Mouse (Mus musculus): Measurements from ENCODE around the gene Fam53b. TPM values are rescaled to one million over a fixed set of nuclear protein-coding genes. Genes with fewer than 3 reads are reported as not detected.

Gene Fam53b
- polyA plus RNA-seq, 1 experiment: 21.9 TPM

DNA sequence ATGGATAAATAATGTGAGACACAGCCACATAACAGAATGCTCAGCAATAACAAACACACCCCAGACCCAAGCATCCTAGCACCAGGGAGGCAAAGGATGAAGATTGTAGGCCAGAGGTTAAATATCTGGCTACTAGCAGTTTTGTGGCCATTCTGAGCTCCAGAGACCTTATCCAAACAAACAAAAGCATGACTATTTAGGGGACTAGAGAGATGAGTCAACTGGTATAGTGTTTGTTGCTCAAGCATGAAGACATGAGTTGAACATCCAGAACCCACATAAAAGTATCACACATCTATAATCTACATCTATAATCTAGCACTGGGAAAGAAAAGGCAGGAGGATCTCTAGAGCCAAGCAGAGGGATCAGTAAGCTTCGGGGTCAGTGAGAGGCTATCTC, 28.8 kb upstream of the Fam53b start:
- Histone ChIP-seq H3K27ac (ENCODE audit: insufficient read depth, low read length) (no peak overlapping the region), H3K4me3 (ENCODE audit: insufficient read depth, low read length) (no peak overlapping the region), H3K4me1 (ENCODE audit: control insufficient read depth, insufficient read depth, low read length) (no peaks in the 10 kb centered on the region)
- TF ChIP-seq CTCF (IDR thresholded peaks at IDR 0.05; ENCODE audit: extremely low read depth, insufficient read depth, low read length): no peak
- no peak for TF ChIP-seq POLR2A (IDR thresholded peaks at IDR 0.05; ENCODE audit: extremely low read depth, insufficient read depth, low read length)

- TF ChIP-seq POLR2A (IDR thresholded peaks at IDR 0.05; ENCODE audit: extremely low read depth, insufficient read depth, low read length) (no peak), CTCF (IDR thresholded peaks at IDR 0.05; ENCODE audit: extremely low read depth, insufficient read depth, low read length) (no peak)
- H3K4me3 ChIP-seq (ENCODE audit: insufficient read depth, low read length): no peak overlapping the region
- H3K27ac ChIP-seq (ENCODE audit: insufficient read depth, low read length): no peak overlapping the region
- no peaks in the 10 kb centered on the region for H3K4me1 ChIP-seq (ENCODE audit: control insufficient read depth, insufficient read depth, low read length)
Observed at GRCm38 (mm10) chr7:132841287-132841686, 27.6 kb upstream of the Fam53b start.

GRCm38 (mm10) chr7:132830955-132831354, 17.3 kb upstream of the Fam53b start:
- Histone ChIP-seq H3K4me3 (ENCODE audit: insufficient read depth, low read length) (no peak overlapping the region), H3K4me1 (ENCODE audit: control insufficient read depth, insufficient read depth, low read length) (no peaks in the 10 kb centered on the region), H3K27ac (ENCODE audit: insufficient read depth, low read length) (no peak overlapping the region)
- TF ChIP-seq POLR2A (IDR thresholded peaks at IDR 0.05; ENCODE audit: extremely low read depth, insufficient read depth, low read length): no peak
- TF ChIP-seq CTCF (IDR thresholded peaks at IDR 0.05; ENCODE audit: extremely low read depth, insufficient read depth, low read length): no peak

DNA sequence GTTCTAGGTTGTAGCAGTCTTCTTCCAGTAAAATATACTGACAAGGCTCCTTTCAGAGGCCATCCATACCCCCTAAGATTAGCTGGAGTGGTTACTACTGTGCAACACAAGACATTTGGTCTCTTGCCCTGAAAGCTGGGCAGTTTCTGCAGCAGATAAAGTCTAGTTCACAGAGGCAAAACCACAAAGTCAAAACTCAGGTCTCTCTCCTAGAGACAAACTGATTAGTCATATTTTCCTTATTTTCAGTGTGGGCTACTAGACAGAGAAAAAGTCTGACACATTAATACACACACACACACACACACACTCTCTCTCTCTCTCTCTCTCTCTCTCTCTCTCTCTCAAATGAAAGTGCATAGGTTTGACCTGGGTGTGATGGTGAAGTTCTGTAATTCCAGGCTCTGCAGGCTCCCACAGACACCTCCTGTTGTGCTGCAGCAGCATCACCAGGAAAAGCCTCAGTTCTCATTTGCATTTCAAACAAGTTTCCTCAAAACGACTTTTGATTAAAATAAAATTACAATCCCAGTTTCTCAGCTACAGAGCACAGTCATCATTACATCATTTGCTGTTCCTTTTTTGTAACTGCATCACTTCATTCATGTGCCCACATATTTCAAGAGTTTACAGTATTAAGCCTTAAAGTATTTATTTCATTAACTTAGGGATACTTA, 10.8 kb upstream of the Fam53b start:
- TF ChIP-seq CTCF (IDR thresholded peaks at IDR 0.05; ENCODE audit: extremely low read depth, insufficient read depth, low read length) (no peak), POLR2A (IDR thresholded peaks at IDR 0.05; ENCODE audit: extremely low read depth, insufficient read depth, low read length) (no peak)
- Histone ChIP-seq H3K27ac (ENCODE audit: insufficient read depth, low read length) (peak overlapping the region; percentile 46; the same call in 1 of the 2 replicates), H3K4me1 (ENCODE audit: control insufficient read depth, insufficient read depth, low read length) (peaks cover 5% of the 10 kb centered on the region; the same call in 1 of the 2 replicates), H3K4me3 (ENCODE audit: insufficient read depth, low read length) (no peak overlapping the region)

- Histone ChIP-seq H3K4me3 (ENCODE audit: insufficient read depth, low read length) (no peak overlapping the region), H3K4me1 (ENCODE audit: control insufficient read depth, insufficient read depth, low read length) (peaks cover 5% of the 10 kb centered on the region; the same call in 1 of the 2 replicates), H3K27ac (ENCODE audit: insufficient read depth, low read length) (no peak overlapping the region)
- TF ChIP-seq CTCF (IDR thresholded peaks at IDR 0.05; ENCODE audit: extremely low read depth, insufficient read depth, low read length) (no peak), POLR2A (IDR thresholded peaks at IDR 0.05; ENCODE audit: extremely low read depth, insufficient read depth, low read length) (no peak)
Observed at GRCm38 (mm10) chr7:132823832-132824231, 10.1 kb upstream of the Fam53b start.

GRCm38 (mm10) chr7:132820692-132821091, 7.0 kb upstream of the Fam53b start:
- H3K27ac ChIP-seq (ENCODE audit: insufficient read depth, low read length): no peak overlapping the region
- peaks cover 5% of the 10 kb centered on the region; the same call in 1 of the 2 replicates for H3K4me1 ChIP-seq (ENCODE audit: control insufficient read depth, insufficient read depth, low read length)
- TF ChIP-seq CTCF (IDR thresholded peaks at IDR 0.05; ENCODE audit: extremely low read depth, insufficient read depth, low read length) (no peak), POLR2A (IDR thresholded peaks at IDR 0.05; ENCODE audit: extremely low read depth, insufficient read depth, low read length) (no peak)
- H3K4me3 ChIP-seq (ENCODE audit: insufficient read depth, low read length): no peak overlapping the region

DNA sequence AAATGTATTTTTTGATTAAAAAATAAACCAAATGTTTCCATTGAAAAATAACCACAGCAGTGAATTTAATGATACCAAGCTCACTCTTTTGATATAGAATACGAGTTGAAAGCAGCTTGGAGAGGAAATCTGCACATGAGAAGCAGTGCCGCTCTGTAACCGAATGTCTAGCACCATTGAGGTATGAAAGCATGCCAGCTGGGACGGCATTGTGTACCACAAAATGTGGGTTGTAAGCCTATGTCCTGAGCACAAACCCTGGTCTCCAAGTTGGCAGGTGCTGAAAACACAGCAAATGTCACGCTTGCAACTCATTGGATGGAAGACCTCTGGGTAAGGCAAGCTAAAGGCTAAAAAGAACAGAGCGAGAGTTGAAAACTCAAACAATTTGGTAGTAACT, 3.4 kb upstream of the Fam53b start:
- TF ChIP-seq CTCF (IDR thresholded peaks at IDR 0.05; ENCODE audit: extremely low read depth, insufficient read depth, low read length): no peak
- no peak for TF ChIP-seq POLR2A (IDR thresholded peaks at IDR 0.05; ENCODE audit: extremely low read depth, insufficient read depth, low read length)
- Histone ChIP-seq H3K4me3 (ENCODE audit: insufficient read depth, low read length) (no peak overlapping the region), H3K27ac (ENCODE audit: insufficient read depth, low read length) (no peak overlapping the region), H3K4me1 (ENCODE audit: control insufficient read depth, insufficient read depth, low read length) (no peaks in the 10 kb centered on the region; the same call in 1 of the 2 replicates)

DNA sequence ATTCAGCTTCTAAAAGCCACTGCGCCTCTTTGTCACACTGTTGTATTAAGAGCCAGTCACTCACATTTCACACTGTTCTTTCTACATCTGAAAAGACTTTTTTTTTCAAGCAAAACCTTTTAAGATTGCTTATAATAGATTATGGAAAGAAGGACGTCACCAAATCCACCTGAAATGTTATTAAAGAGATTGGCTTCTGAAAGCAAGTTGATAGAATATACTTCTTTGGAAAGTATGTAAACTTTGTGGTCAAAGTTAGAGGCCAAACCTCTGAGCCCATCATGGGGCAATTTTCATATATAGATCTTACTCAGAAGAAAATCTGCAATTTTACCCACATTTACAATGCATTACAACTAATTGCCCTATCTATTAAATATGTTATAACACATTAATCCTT, 2.8 kb upstream of the Fam53b start:
- Histone ChIP-seq H3K4me1 (ENCODE audit: control insufficient read depth, insufficient read depth, low read length) (no peaks in the 10 kb centered on the region; the same call in 1 of the 2 replicates), H3K27ac (ENCODE audit: insufficient read depth, low read length) (no peak overlapping the region), H3K4me3 (ENCODE audit: insufficient read depth, low read length) (no peak overlapping the region)
- TF ChIP-seq CTCF (IDR thresholded peaks at IDR 0.05; ENCODE audit: extremely low read depth, insufficient read depth, low read length) (no peak), POLR2A (IDR thresholded peaks at IDR 0.05; ENCODE audit: extremely low read depth, insufficient read depth, low read length) (no peak)

DNA sequence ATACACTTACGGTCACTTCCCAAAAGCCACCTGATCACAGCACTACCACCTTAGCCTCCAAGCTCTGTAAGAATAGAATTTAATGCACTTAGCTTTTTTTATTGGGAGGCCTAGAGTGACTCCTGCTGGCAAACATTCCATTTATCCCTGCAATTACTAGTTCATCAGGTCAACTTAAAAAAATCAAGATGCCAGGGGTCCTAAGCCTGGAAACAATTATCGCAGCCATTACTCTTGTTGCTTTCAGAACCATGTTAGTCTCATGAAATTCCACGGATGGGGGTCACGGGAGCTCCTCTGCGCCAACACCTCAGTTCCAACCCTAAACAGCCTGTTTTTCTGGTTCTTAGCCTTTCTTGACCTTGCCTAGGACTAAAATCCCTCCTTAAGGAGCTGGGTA, 1.4 kb upstream of the Fam53b start:
- Histone ChIP-seq H3K4me3 (ENCODE audit: insufficient read depth, low read length) (no peak overlapping the region), H3K27ac (ENCODE audit: insufficient read depth, low read length) (no peak overlapping the region), H3K4me1 (ENCODE audit: control insufficient read depth, insufficient read depth, low read length) (peaks cover 2% of the 10 kb centered on the region; the same call in 1 of the 2 replicates)
- TF ChIP-seq CTCF (IDR thresholded peaks at IDR 0.05; ENCODE audit: extremely low read depth, insufficient read depth, low read length): no peak
- TF ChIP-seq POLR2A (IDR thresholded peaks at IDR 0.05; ENCODE audit: extremely low read depth, insufficient read depth, low read length): no peak

DNA sequence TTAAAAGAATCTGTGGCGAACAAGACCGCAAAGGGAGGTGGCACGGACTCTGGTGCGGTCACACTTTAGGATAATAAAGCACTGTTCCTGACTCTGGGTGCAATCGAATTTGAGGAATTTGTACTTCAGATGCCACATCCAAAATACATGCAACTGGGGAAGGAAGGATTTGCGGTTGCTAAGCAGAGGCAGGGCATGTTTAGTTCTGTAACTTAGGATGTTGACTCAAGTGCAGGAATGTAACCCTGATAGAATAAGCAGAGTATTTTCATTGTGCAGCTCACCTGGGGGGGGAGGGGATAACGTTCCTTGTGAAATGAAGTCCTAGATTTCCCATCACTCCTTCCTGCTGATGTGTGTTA, 384 bp upstream of the Fam53b start:
- Histone ChIP-seq H3K4me3 (ENCODE audit: insufficient read depth, low read length) (peak overlapping the region; percentile 73), H3K27ac (ENCODE audit: insufficient read depth, low read length) (peak overlapping the region; percentile 6), H3K4me1 (ENCODE audit: control insufficient read depth, insufficient read depth, low read length) (peaks cover 4% of the 10 kb centered on the region)
- no peak for TF ChIP-seq CTCF (IDR thresholded peaks at IDR 0.05; ENCODE audit: extremely low read depth, insufficient read depth, low read length)
- TF ChIP-seq POLR2A (IDR thresholded peaks at IDR 0.05; ENCODE audit: extremely low read depth, insufficient read depth, low read length): no peak
